Mouse (Mus musculus) layer of hippocampus, postnatal 25 days (tissue): ENCODE data around the gene Wfdc16. TPM values are rescaled to one million over a fixed set of nuclear protein-coding genes. Genes with fewer than 3 reads are reported as not detected.
"Not testable (repeated sequence)": the region's sequence is repeated elsewhere in the genome, so short reads cannot be mapped to it uniquely, and the experiment has no call there.

Source experiments
- DNase-seq, 2 experiments: peaks; one replicate each; pipeline ENCODE4 v3.0.0; 2022; ENCODE audit warnings: mixed read lengths in 2 of 2, low spot score in 1 of 2; ENCODE audit errors: extremely low spot score in 1 of 2
- total RNA-seq, 2 experiments: library from RNA; stranded (reverse); gene quantifications; 2 replicates each; pipeline ENCODE4 v1.2.3; 2021

Gene Wfdc16
- total RNA-seq, 2 experiments from 2014 or later, result not detected

- DNase-seq, result no peak
These were observed 34.2 kb downstream of the Wfdc16 start for GRCm38 (mm10) chr2:164604411-164604810.

- DNase-seq, result no peak
These were observed 35.1 kb downstream of the Wfdc16 start for GRCm38 (mm10) chr2:164603482-164603881.

GRCm38 (mm10) chr2:164600179-164600578, 38.4 kb downstream of the Wfdc16 start:
- DNase-seq, result no peak

GRCm38 (mm10) chr2:164593494-164593893, 45.1 kb downstream of the Wfdc16 start, which contains the start of gene Eppin:
Gene Eppin (minus strand): TSS chr2:164593594.
- no peak for DNase-seq

GRCm38 (mm10) chr2:164592014-164592413, 46.6 kb downstream of the Wfdc16 start:
- peak in 1 of 2 experiments; percentile 16 for DNase-seq

GRCm38 (mm10) chr2:164585025-164585725, 53.4 kb downstream of the Wfdc16 start, which contains the start of gene Wfdc6a:
Gene Wfdc6a (minus strand): TSS chr2:164585447.
- DNase-seq, result not testable (repeated sequence)

Other genes starting within 250 kb of the Wfdc16 start
- gene Slpi, start 249.7 kb downstream of the Wfdc16 start, total RNA-seq, result under 1 TPM; 0.59 to 0.68 TPM
- under 1 TPM; 0.34 to 0.45 TPM for gene Rbpjl, start 235.7 kb downstream of the Wfdc16 start, total RNA-seq
- 10 to 100 TPM; 13.0 to 17.5 TPM for gene Matn4, start 233.6 kb downstream of the Wfdc16 start, total RNA-seq
- gene Sdc4, start 194.9 kb downstream of the Wfdc16 start, total RNA-seq, result 100 to 1,000 TPM; 101 to 146 TPM
- 10 to 100 TPM; 41.0 to 45.2 TPM for gene Sys1, start 181.8 kb downstream of the Wfdc16 start, total RNA-seq
- gene Gm20458, start 177.8 kb downstream of the Wfdc16 start, total RNA-seq, result 10 to 100 TPM in 1 of 2 experiments, 1 to 10 TPM in 1; 3.9 to 11.3 TPM
- gene Trp53tg5, start 165.1 kb downstream of the Wfdc16 start, total RNA-seq, result not detected
- 100 to 1,000 TPM; 116 to 118 TPM for gene Dbndd2, start 152.7 kb downstream of the Wfdc16 start, total RNA-seq
- 10 to 100 TPM; 85.3 to 87.3 TPM for gene Pigt, start 141.3 kb downstream of the Wfdc16 start, total RNA-seq
- under 1 TPM in 1 of 2 experiments, not detected in 1; 0.34 TPM for gene Wfdc2, start 76.4 kb downstream of the Wfdc16 start, total RNA-seq
- gene Spint3, start 65.3 kb downstream of the Wfdc16 start, total RNA-seq, result not detected
- not detected for gene Wfdc6a, start 53.3 kb downstream of the Wfdc16 start, total RNA-seq
- not detected for gene Eppin, start 45.2 kb downstream of the Wfdc16 start, total RNA-seq
- not detected for gene Wfdc6b, start 25.3 kb downstream of the Wfdc16 start, total RNA-seq
- not detected for gene Wfdc8, start 25.2 kb downstream of the Wfdc16 start, total RNA-seq
- not detected for gene Wfdc10, start 17.2 kb upstream of the Wfdc16 start, total RNA-seq
- not detected for gene Wfdc9, start 17.8 kb upstream of the Wfdc16 start, total RNA-seq
- gene Wfdc11, start 35.3 kb upstream of the Wfdc16 start, total RNA-seq, result not detected
- not detected for gene Wfdc13, start 46.3 kb upstream of the Wfdc16 start, total RNA-seq
- not detected for gene Spint4, start 59.7 kb upstream of the Wfdc16 start, total RNA-seq
- gene Spint5, start 76.5 kb upstream of the Wfdc16 start, total RNA-seq, result not detected
- gene Wfdc3, start 107.1 kb upstream of the Wfdc16 start, total RNA-seq, result 1 to 10 TPM in 1 of 2 experiments, under 1 TPM in 1; 0.89 to 1.0 TPM
- gene Dnttip1, start 107.2 kb upstream of the Wfdc16 start, total RNA-seq, result 10 to 100 TPM; 37.0 TPM
- 1 to 10 TPM in 1 of 2 experiments, not detected in 1; 1.2 TPM for gene Ube2c, start 131.1 kb upstream of the Wfdc16 start, total RNA-seq
- gene Tnnc2, start 141.2 kb upstream of the Wfdc16 start, total RNA-seq, result not detected
- 10 to 100 TPM; 38.0 to 45.8 TPM for gene Snx21, start 147.0 kb upstream of the Wfdc16 start, total RNA-seq
- 10 to 100 TPM; 24.3 to 25.4 TPM for gene Acot8, start 166.1 kb upstream of the Wfdc16 start, total RNA-seq
- 1 to 10 TPM; 7.8 to 9.3 TPM for gene Zswim3, start 166.3 kb upstream of the Wfdc16 start, total RNA-seq
- gene Zswim1, start 183.9 kb upstream of the Wfdc16 start, total RNA-seq, result 10 to 100 TPM; 22.7 to 22.9 TPM
- gene Spata25, start 189.7 kb upstream of the Wfdc16 start, total RNA-seq, result not detected
- 100 to 1,000 TPM in 1 of 2 experiments, 10 to 100 TPM in 1; 93.3 to 106 TPM for gene Ctsa, start 194.1 kb upstream of the Wfdc16 start, total RNA-seq
- gene Neurl2, start 194.7 kb upstream of the Wfdc16 start, total RNA-seq, result 1 to 10 TPM; 3.4 to 4.6 TPM
- 10 to 100 TPM; 68.8 to 73.7 TPM for gene Pltp, start 218.9 kb upstream of the Wfdc16 start, total RNA-seq
- gene Pcif1, start 240.5 kb upstream of the Wfdc16 start, total RNA-seq, result 10 to 100 TPM; 40.4 to 47.2 TPM